Comparison of ENCODE assay signal across 8 mouse cellular contexts in the genomic region with DNA sequence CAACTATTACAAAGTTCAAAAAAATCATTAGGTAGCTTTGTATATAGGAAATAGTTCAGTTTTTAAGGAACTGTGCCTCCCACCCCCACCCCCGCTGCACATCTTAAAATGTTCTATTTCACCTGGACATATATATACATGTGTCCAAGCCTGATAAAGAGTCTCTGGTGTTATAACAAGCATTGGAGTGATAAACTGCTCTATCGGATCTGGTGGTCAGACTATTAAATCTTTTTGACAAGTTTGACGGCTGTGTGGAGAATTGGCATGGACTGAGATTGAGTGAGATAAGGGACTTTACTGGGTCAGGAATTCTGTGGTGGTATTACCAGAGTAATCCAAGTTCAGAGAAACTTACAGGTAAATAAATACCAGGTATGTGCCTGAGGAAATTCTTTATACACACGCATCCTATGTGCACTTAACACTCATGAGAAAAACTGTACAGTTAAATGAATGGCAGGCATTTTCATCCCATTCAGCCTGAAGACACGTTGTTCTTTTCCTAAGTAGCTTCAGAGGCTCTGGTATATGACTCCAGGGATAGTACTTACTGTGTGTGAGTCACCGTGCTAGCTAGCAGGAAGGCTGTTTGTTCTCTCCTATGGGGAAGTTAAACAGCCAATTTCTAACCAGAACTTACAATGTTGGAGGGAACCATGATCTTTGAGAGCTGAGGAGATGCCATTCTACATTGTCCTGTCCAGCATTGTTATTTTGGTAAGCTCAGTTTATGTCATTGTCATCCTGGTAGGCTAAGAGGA. TPM values are rescaled to one million over a fixed set of nuclear protein-coding genes. Genes with fewer than 3 reads are reported as not detected.
A peak's percentile ranks its signal among the peaks of the same experiment; 100 is the strongest.
DNase-seq lines count a peak whose midpoint lies in the region; ATAC-seq and TF ChIP-seq lines count a peak whose summit lies in the region.

No protein-coding gene starts in this region.

- TF ChIP-seq POLR2A in heart, adult 2 months (IDR thresholded peaks at IDR 0.05; ENCODE audit: insufficient read depth, low read depth, low read length), result no peak
- no peak for TF ChIP-seq POLR2A in CH12.LX (IDR thresholded peaks at IDR 0.05; ENCODE audit: low read depth, low read length)

- TF ChIP-seq CTCF in heart, adult 2 months (IDR thresholded peaks at IDR 0.05), result no peak
- no peak for TF ChIP-seq CTCF in CH12.LX (conservative IDR thresholded peaks at IDR 0.05 in 1 of 2, IDR thresholded peaks at IDR 0.05 in 1 of 2; ENCODE audit: low read depth in 2 of 2, low read length in 2 of 2)

- H3K9ac ChIP-seq in heart, adult 2 months (ENCODE audit: low read depth, low read length), result no peak overlapping the region; the same call in 1 of the 2 replicates
- H3K9ac ChIP-seq in CH12.LX (ENCODE audit: insufficient read depth, low read depth), result peak overlapping the region; percentile 94
- peak overlapping the region; percentile 89; the same call in 1 of the 2 replicates for H3K9ac ChIP-seq in forebrain, embryonic 15.5 days (replicated peaks)
- peak overlapping the region; percentile 96 for H3K9ac ChIP-seq in liver, embryonic 16.5 days (ENCODE audit: low read depth, low read length)

- peaks cover 18% of the 10 kb centered on the region for H3K36me3 ChIP-seq in heart, adult 2 months (ENCODE audit: control insufficient read depth, insufficient read depth, low read length)
- H3K36me3 ChIP-seq in CH12.LX (replicated peaks in 1 of 2; ENCODE audit: control insufficient read depth in 1 of 2, insufficient read depth in 1 of 2, low read length in 1 of 2), result peaks cover 4 to 28% of the 10 kb centered on the region in 2 experiments
- no peaks in the 10 kb centered on the region for H3K36me3 ChIP-seq in forebrain, embryonic 15.5 days
- no peaks in the 10 kb centered on the region for H3K36me3 ChIP-seq in liver, embryonic 16.5 days (ENCODE audit: control insufficient read depth, insufficient read depth)

- 16% methylated on average over 6 of the region's 6 CpGs for WGBS in heart, adult 2 months
- WGBS in forebrain, embryonic 15.5 days, result 67% methylated on average over 6 of the region's 6 CpGs
- WGBS in liver, embryonic 16.5 days (ENCODE audit: insufficient replicate concordance), result 15% methylated on average over 6 of the region's 6 CpGs

- no peak for TF ChIP-seq RAD21 in CH12.LX (IDR thresholded peaks at IDR 0.05; ENCODE audit: low read depth, low read length)

- DNase-seq in heart, adult 2 months, result no peak
- no peak for DNase-seq in heart, postnatal 25 days (ENCODE audit: low spot score)
- no peak for DNase-seq in CH12.LX (ENCODE audit: extremely low read depth)
- no peak for DNase-seq in frontal cortex, postnatal 14 days (ENCODE audit: low spot score in 2 of 2)
- DNase-seq in cerebellum, postnatal 25 days, result no peak
- no peak for DNase-seq in thymus, postnatal 25 days

- intact Hi-C loops in heart, adult 2 months (cut with DNase I), result loop anchor here (5.0 to 10.0 kb wide), 2 partner anchors 109 to 482 kb away; partner anchors contain the start of genes Cmss1 and Tbc1d23
- intact Hi-C loops in heart, postnatal 25 days (cut with DNase I), result loop anchor here (2.0 to 5.0 kb wide), 2 partner anchors 42 to 406 kb away; partner anchors contain the start of gene Tfg

- peaks cover 1% of the 10 kb centered on the region for H3K4me1 ChIP-seq in heart, adult 2 months (ENCODE audit: control insufficient read depth, insufficient read depth, low read length)
- peaks cover 8 to 47% of the 10 kb centered on the region in 2 experiments; a peak in 3 of 4 replicates for H3K4me1 ChIP-seq in CH12.LX (ENCODE audit: control insufficient read depth in 1 of 2, insufficient read depth in 2 of 2)
- peaks cover 22% of the 10 kb centered on the region for H3K4me1 ChIP-seq in forebrain, embryonic 15.5 days
- peaks cover 18% of the 10 kb centered on the region for H3K4me1 ChIP-seq in liver, embryonic 16.5 days (ENCODE audit: control insufficient read depth, low read depth, low read length)

- peak overlapping the region; percentile 30 for H3K4me3 ChIP-seq in heart, adult 2 months
- peak overlapping the region; percentile 77 to 87 (median 83) for H3K4me3 ChIP-seq in CH12.LX (replicated peaks in 1 of 3; ENCODE audit: low read depth in 2 of 3, low read length in 2 of 3, poor library complexity in 1 of 3)
- H3K4me3 ChIP-seq in forebrain, embryonic 15.5 days, result peak overlapping the region; percentile 94
- H3K4me3 ChIP-seq in liver, embryonic 16.5 days (ENCODE audit: low read depth, low read length), result peak overlapping the region; percentile 100

- peaks cover 6% of the 10 kb centered on the region; the same call in 1 of the 2 replicates for H3K79me2 ChIP-seq in heart, adult 2 months (replicated peaks; ENCODE audit: control insufficient read depth, insufficient read depth, low read length)
- peaks cover 54% of the 10 kb centered on the region for H3K79me2 ChIP-seq in CH12.LX (replicated peaks; ENCODE audit: control insufficient read depth, extremely low read depth, insufficient read depth, poor library complexity, severe bottlenecking)

- H3K9me3 ChIP-seq in CH12.LX (replicated peaks; ENCODE audit: low read length), result no peaks in the 10 kb centered on the region
- no peaks in the 10 kb centered on the region for H3K9me3 ChIP-seq in forebrain, embryonic 15.5 days
- no peaks in the 10 kb centered on the region for H3K9me3 ChIP-seq in liver, embryonic 16.5 days (replicated peaks; ENCODE audit: control insufficient read depth, low read length)

- dilution Hi-C loops in CH12.LX (cut with MboI; ENCODE audit: extremely low pct_ligation_motif_present, extremely low pct_unique_long_range_greater_than_20kb, low sequenced_read_pairs), result no loop called here

- no peak overlapping the region for H3K27ac ChIP-seq in heart, adult 2 months
- H3K27ac ChIP-seq in CH12.LX (ENCODE audit: insufficient read depth, low read depth), result no peak overlapping the region
- no peak overlapping the region for H3K27ac ChIP-seq in forebrain, embryonic 15.5 days (replicated peaks)
- H3K27ac ChIP-seq in liver, embryonic 16.5 days (ENCODE audit: low read length), result no peak overlapping the region; the same call in 1 of the 2 replicates

- peak overlapping the region; percentile 99 for H3K4me2 ChIP-seq in CH12.LX (ENCODE audit: insufficient read depth, low read depth, poor library complexity, severe bottlenecking)
- peak overlapping the region; percentile 70 for H3K4me2 ChIP-seq in forebrain, embryonic 15.5 days (replicated peaks)
- H3K4me2 ChIP-seq in liver, embryonic 16.5 days (ENCODE audit: low read depth, low read length), result peak overlapping the region; percentile 83

- in situ Hi-C loops in CH12.LX (cut with MboI; ENCODE audit: low pct_ligation_motif_present, low pct_unique_long_range_greater_than_20kb, low sequenced_read_pairs), result loop anchor here (5.0 to 25.0 kb wide), 2 partner anchors 44 to 264 kb away; partner anchors contain the start of gene Nit2

- no peak for TF ChIP-seq EP300 in heart, adult 2 months (IDR thresholded peaks at IDR 0.05; ENCODE audit: insufficient read depth, low read depth, low read length)
- TF ChIP-seq EP300 in CH12.LX (IDR thresholded peaks at IDR 0.05; ENCODE audit: low read length), result 0 out of 2 replicates have a peak, but pooled peaks have one; percentile 19

- ATAC-seq in forebrain, embryonic 15.5 days (replicated peaks), result no peak
- ATAC-seq in liver, embryonic 16.5 days (ENCODE audit: low read depth), result no peak

- no peaks in the 10 kb centered on the region for H3K27me3 ChIP-seq in heart, adult 2 months (ENCODE audit: control insufficient read depth, insufficient read depth, low read length)
- no peaks in the 10 kb centered on the region for H3K27me3 ChIP-seq in CH12.LX (replicated peaks)
- no peaks in the 10 kb centered on the region for H3K27me3 ChIP-seq in forebrain, embryonic 15.5 days
- no peaks in the 10 kb centered on the region for H3K27me3 ChIP-seq in liver, embryonic 16.5 days (ENCODE audit: control insufficient read depth, insufficient read depth, low read depth, low read length)

TF ChIP-seq in CH12.LX, 34 proteins besides CTCF, POLR2A, EP300 and RAD21:
- no peak for TF ChIP-seq SMC3 (IDR thresholded peaks at IDR 0.05; ENCODE audit: low read depth, low read length)
- peak; percentile 52; the same call in 1 of the 2 replicates for TF ChIP-seq MXI1 (IDR thresholded peaks at IDR 0.05; ENCODE audit: low read depth, low read length)
- no peak for TF ChIP-seq IRF4 (IDR thresholded peaks at IDR 0.05; ENCODE audit: low read depth, low read length)
- TF ChIP-seq TBP (conservative IDR thresholded peaks at IDR 0.05; ENCODE audit: low read depth, low read length), result 0 out of 2 replicates have a peak, but pooled peaks have one; percentile 9

RNA-seq across cellular contexts. Expression of gene Tomm70a, which starts 1.4 kb away (rescaled TPM):
- 10 to 100 TPM; 41.8 to 44.1 TPM for total RNA-seq in heart, adult 2 months (2021)
- 10.6 and 21.7 TPM in 2 replicates for polyA plus RNA-seq in heart, adult 2 months (2012; rRNA removed)
- total RNA-seq in heart, postnatal 25 days (2021), result 10 to 100 TPM; 44.9 to 45.3 TPM
- total RNA-seq in CH12.LX (2012; rRNA removed) (112 and 127 TPM in 2 replicates), CH12.LX (2014; rRNA removed) (194 and 216 TPM in 2 replicates)
- 129 TPM in 2 replicates for polyA plus RNA-seq in CH12.LX (2012; ENCODE audit: insufficient read length, low read depth)
- polyA plus RNA-seq in forebrain, embryonic 15.5 days (2015; fragmentation: Nextera tagmentation; extraction: Ambion mirVana), result 54.3 and 55.9 TPM in 2 replicates
- polyA plus RNA-seq in liver, embryonic 16.5 days (2015; fragmentation: Nextera tagmentation; extraction: Ambion mirVana), result 18.3 and 19.5 TPM in 2 replicates

RNA-seq across cellular contexts. Expression of gene Nit2, which starts 44.3 kb away (rescaled TPM):
- total RNA-seq in heart, adult 2 months (2021), result 10 to 100 TPM; 27.4 to 35.4 TPM
- 19.3 and 27.5 TPM in 2 replicates for polyA plus RNA-seq in heart, adult 2 months (2012; rRNA removed)
- total RNA-seq in heart, postnatal 25 days (2021), result 10 to 100 TPM; 31.8 to 31.9 TPM
- 59.4 and 60.1 TPM in 2 replicates for total RNA-seq in CH12.LX (2012; rRNA removed)
- 90.9 and 93.3 TPM in 2 replicates for total RNA-seq in CH12.LX (2014; rRNA removed)
- polyA plus RNA-seq in CH12.LX (2012; ENCODE audit: insufficient read length, low read depth), result 71.8 and 84.4 TPM in 2 replicates
- polyA plus RNA-seq in forebrain, embryonic 15.5 days (2015; fragmentation: Nextera tagmentation; extraction: Ambion mirVana), result 37.7 and 41.1 TPM in 2 replicates
- polyA plus RNA-seq in liver, embryonic 16.5 days (2015; fragmentation: Nextera tagmentation; extraction: Ambion mirVana), result 47.4 and 48.0 TPM in 2 replicates

RNA-seq across cellular contexts. Expression of gene Tmem45a2, which starts 51.7 kb away (rescaled TPM):
- not detected for total RNA-seq in heart, adult 2 months (2021)
- polyA plus RNA-seq in heart, adult 2 months (2012; rRNA removed), result 0.12 TPM in 1 of 2 replicates, not detected in the other
- not detected for total RNA-seq in heart, postnatal 25 days (2021)
- total RNA-seq in CH12.LX (2012; rRNA removed) (not detected in 2 replicates), CH12.LX (2014; rRNA removed) (not detected in 2 replicates)
- polyA plus RNA-seq in CH12.LX (2012; ENCODE audit: insufficient read length, low read depth), result not detected in 2 replicates
- not detected in 2 replicates for polyA plus RNA-seq in forebrain, embryonic 15.5 days (2015; fragmentation: Nextera tagmentation; extraction: Ambion mirVana)
- 0.13 and 0.27 TPM in 2 replicates for polyA plus RNA-seq in liver, embryonic 16.5 days (2015; fragmentation: Nextera tagmentation; extraction: Ambion mirVana)

Comparison
In these comparisons a context has a peak if more than half of its experiments do, and no peak if none do; other contexts are left out.
1. H3K4me3 ChIP-seq: peak in every context shown above with its lines; median percentile 100 in liver, embryonic 16.5 days; 94 in forebrain, embryonic 15.5 days; 83 in CH12.LX; 30 in heart, adult 2 months.